Mouse (Mus musculus) R1 (cell line): ENCODE measurements around the gene Cerk.
"Not testable (repeated sequence)": the region's sequence is repeated elsewhere in the genome, so short reads cannot be mapped to it uniquely, and the experiment has no call there.

Experiments
- DNase-seq: peaks from one replicate; pipeline ENCODE4 v3.0.0-alpha.2; 2018; ENCODE audit warnings: low read depth, low spot score

Cerk gene

GRCm38 (mm10) chr15:86206385-86206784, 20.4 kb upstream of the Cerk start:
- DNase-seq = no peak

- peak; percentile 85 for DNase-seq
These were observed 19.4 kb upstream of the Cerk start for GRCm38 (mm10) chr15:86205300-86205699.

- DNase-seq = peak; percentile 86
These were observed 18.1 kb upstream of the Cerk start for GRCm38 (mm10) chr15:86203942-86204561.

- no peak for DNase-seq
These were observed 17.4 kb upstream of the Cerk start for GRCm38 (mm10) chr15:86203292-86203793.

GRCm38 (mm10) chr15:86202640-86203039, 16.7 kb upstream of the Cerk start:
- no peak for DNase-seq

- no peak for DNase-seq
These were observed 15.9 kb upstream of the Cerk start for GRCm38 (mm10) chr15:86201696-86202330.

GRCm38 (mm10) chr15:86201095-86201494, 15.2 kb upstream of the Cerk start:
- peak; percentile 55 for DNase-seq

- DNase-seq = no peak
These were observed 14.2 kb upstream of the Cerk start for GRCm38 (mm10) chr15:86200169-86200568.

- DNase-seq = no peak
These were observed 13.5 kb upstream of the Cerk start for GRCm38 (mm10) chr15:86199482-86199881.

- DNase-seq = no peak
These were observed 13.1 kb upstream of the Cerk start for GRCm38 (mm10) chr15:86199052-86199451.

GRCm38 (mm10) chr15:86194676-86195453, 8.9 kb upstream of the Cerk start:
- DNase-seq = not testable (repeated sequence)

GRCm38 (mm10) chr15:86191933-86192332, 6.0 kb upstream of the Cerk start:
- no peak for DNase-seq

GRCm38 (mm10) chr15:86191505-86191904, 5.6 kb upstream of the Cerk start:
- DNase-seq = no peak

GRCm38 (mm10) chr15:86190387-86190786, 4.4 kb upstream of the Cerk start:
- no peak for DNase-seq

GRCm38 (mm10) chr15:86188746-86189470, 3.0 kb upstream of the Cerk start:
- DNase-seq = no peak

- no peak for DNase-seq
These were observed 2.2 kb upstream of the Cerk start for GRCm38 (mm10) chr15:86188186-86188585.

- DNase-seq = no peak
These were observed 745 bp upstream of the Cerk start for GRCm38 (mm10) chr15:86186686-86187085.

- peak; percentile 41 for DNase-seq
These were observed 871 bp downstream of the Cerk start for GRCm38 (mm10) chr15:86184851-86185688.

GRCm38 (mm10) chr15:86184071-86184470, 1.9 kb downstream of the Cerk start:
- no peak for DNase-seq

GRCm38 (mm10) chr15:86183484-86183883, 2.5 kb downstream of the Cerk start:
- DNase-seq = no peak

- no peak for DNase-seq
These were observed 3.3 kb downstream of the Cerk start for GRCm38 (mm10) chr15:86182646-86183045.
